Mouse (Mus musculus): ENCODE data around the gene Hacd1. TPM values are rescaled to one million over a fixed set of nuclear protein-coding genes. Genes with fewer than 3 reads are reported as not detected.

Hacd1 gene
- total RNA-seq, 2 experiments from 2014 or later = 18.1 to 21.8 TPM

- no peak for DNase-seq (ENCODE audit: extremely low spot score in 1 of 2, low spot score in 1 of 2)
Measured at GRCm38 (mm10) chr2:14019228-14019627, 36.7 kb downstream of the Hacd1 start.

- DNase-seq (ENCODE audit: extremely low spot score in 1 of 2, low spot score in 1 of 2) = no peak
Measured at GRCm38 (mm10) chr2:14005121-14005520, 50.8 kb downstream of the Hacd1 start.

GRCm38 (mm10) chr2:13960136-13960535, 95.8 kb downstream of the Hacd1 start:
- no peak for DNase-seq (ENCODE audit: extremely low spot score in 1 of 2, low spot score in 1 of 2)

- no peak for DNase-seq (ENCODE audit: extremely low spot score in 1 of 2, low spot score in 1 of 2)
Measured at GRCm38 (mm10) chr2:13956463-13956862, 99.5 kb downstream of the Hacd1 start.

GRCm38 (mm10) chr2:13938118-13938517, 117.8 kb downstream of the Hacd1 start:
- DNase-seq (ENCODE audit: extremely low spot score in 1 of 2, low spot score in 1 of 2) = peak in 1 of 2 experiments; percentile 20

GRCm38 (mm10) chr2:13935343-13935742, 120.6 kb downstream of the Hacd1 start:
- no peak for DNase-seq (ENCODE audit: extremely low spot score in 1 of 2, low spot score in 1 of 2)

- DNase-seq (ENCODE audit: extremely low spot score in 1 of 2, low spot score in 1 of 2) = no peak
Measured at GRCm38 (mm10) chr2:13932253-13932652, 123.7 kb downstream of the Hacd1 start.

GRCm38 (mm10) chr2:13930724-13931123, 125.2 kb downstream of the Hacd1 start:
- no peak for DNase-seq (ENCODE audit: extremely low spot score in 1 of 2, low spot score in 1 of 2)

- no peak for DNase-seq (ENCODE audit: extremely low spot score in 1 of 2, low spot score in 1 of 2)
Measured at GRCm38 (mm10) chr2:13888568-13888967, 167.4 kb downstream of the Hacd1 start.

GRCm38 (mm10) chr2:13857461-13857860, 198.5 kb downstream of the Hacd1 start:
- DNase-seq (ENCODE audit: extremely low spot score in 1 of 2, low spot score in 1 of 2) = no peak

- peak in 1 of 2 experiments; percentile 4 for DNase-seq (ENCODE audit: extremely low spot score in 1 of 2, low spot score in 1 of 2)
Measured at GRCm38 (mm10) chr2:13855510-13855909, 200.4 kb downstream of the Hacd1 start.

- DNase-seq (ENCODE audit: extremely low spot score in 1 of 2, low spot score in 1 of 2) = no peak
Measured at GRCm38 (mm10) chr2:13836310-13836709, 219.6 kb downstream of the Hacd1 start.

GRCm38 (mm10) chr2:13834989-13835388, 220.9 kb downstream of the Hacd1 start:
- DNase-seq (ENCODE audit: extremely low spot score in 1 of 2, low spot score in 1 of 2) = no peak

GRCm38 (mm10) chr2:13816645-13817044, 239.3 kb downstream of the Hacd1 start:
- no peak for DNase-seq (ENCODE audit: extremely low spot score in 1 of 2, low spot score in 1 of 2)

GRCm38 (mm10) chr2:13808593-13808992, 247.3 kb downstream of the Hacd1 start:
- no peak for DNase-seq (ENCODE audit: extremely low spot score in 1 of 2, low spot score in 1 of 2)

GRCm38 (mm10) chr2:13808008-13808407, 247.9 kb downstream of the Hacd1 start:
- DNase-seq (ENCODE audit: extremely low spot score in 1 of 2, low spot score in 1 of 2) = no peak

GRCm38 (mm10) chr2:13806120-13806519, 249.8 kb downstream of the Hacd1 start:
- DNase-seq (ENCODE audit: extremely low spot score in 1 of 2, low spot score in 1 of 2) = no peak

- DNase-seq (ENCODE audit: extremely low spot score in 1 of 2, low spot score in 1 of 2) = no peak
Measured at GRCm38 (mm10) chr2:13800639-13801038, 255.3 kb downstream of the Hacd1 start.

Other genes starting within 250 kb of the Hacd1 start
- gene Stam, start 18.0 kb upstream of the Hacd1 start, total RNA-seq (2021) = 100 to 1,000 TPM in 1 of 2 experiments, 10 to 100 TPM in 1; 85.4 to 100 TPM
- gene Tmem236, start 118.4 kb upstream of the Hacd1 start, total RNA-seq (2021) = under 1 TPM; 0.15 to 0.19 TPM
- 1 to 10 TPM; 3.7 TPM for gene Mrc1, start 173.3 kb upstream of the Hacd1 start, total RNA-seq (2021)

Measured in layer of hippocampus, postnatal 25 days (tissue).